Mouse (Mus musculus) kidney, adult 2 months (tissue): ENCODE measurements at regions not wholly inside any gene's neighbourhood (a gene's known extent, or its start where the extent isn't known, plus 50 kb on each side); places are given as distances from the start of the nearest gene placed in this dataset.

Source experiments
- CTCF ChIP-seq: fragments of 200-500 bp; conservative IDR thresholded peaks from 2 replicates; pipeline ENCODE4 v1.5.1; 2011; ENCODE audit warnings: low read depth, mild to moderate bottlenecking, control low read depth, low read length, moderate library complexity, mixed read lengths; ENCODE audit not compliant: insufficient read depth, insufficient read length
- POLR2A ChIP-seq: fragments of 200-500 bp; IDR thresholded peaks from one replicate; pipeline ENCODE4 v1.6.1; 2011; ENCODE audit warnings: low read depth, low read length, control low read depth

GRCm38 (mm10) chr12:70681407-70681990 is 143.8 kb upstream of the Frmd6 start:
- TF ChIP-seq POLR2A (no peak), CTCF (no peak)
